Mouse (Mus musculus): ENCODE results near the gene Ercc8.

DNA sequence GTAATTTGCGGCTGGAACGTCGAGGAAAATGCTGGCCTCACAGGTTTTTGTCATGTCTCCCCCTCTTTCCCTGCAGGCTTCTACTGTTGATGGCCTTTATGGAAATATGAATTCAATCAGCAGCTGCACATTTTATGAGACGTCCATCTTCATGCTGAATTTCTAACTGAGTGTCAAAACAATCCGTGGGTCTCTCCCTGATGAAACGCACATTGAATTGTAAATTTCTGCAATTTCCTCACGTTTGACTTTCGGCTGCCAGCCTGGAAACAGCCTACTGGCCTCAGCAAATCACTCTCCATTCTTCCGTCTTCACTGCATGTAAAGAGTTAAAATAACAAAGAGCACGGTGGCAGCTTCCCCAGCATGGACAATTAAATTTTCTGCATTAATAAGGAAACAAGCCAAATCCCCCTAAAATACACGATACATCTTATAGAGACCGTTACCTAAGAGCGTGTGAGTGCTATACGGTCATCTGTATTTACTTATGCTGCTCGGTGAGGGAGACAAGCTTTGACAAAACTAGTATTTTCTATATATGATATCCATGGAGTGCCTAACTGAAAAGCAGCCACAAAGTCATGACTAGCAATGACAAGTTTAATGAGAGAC lies 35.3 kb upstream of the Ercc8 start:
- no peak for TF ChIP-seq CTCF (IDR thresholded peaks at IDR 0.05; ENCODE audit: low read depth, low read length)
- TF ChIP-seq POLR2A (IDR thresholded peaks at IDR 0.05; ENCODE audit: insufficient read depth, low read length) = no peak
